Mouse (Mus musculus): Measurements from ENCODE around the gene 1700016H13Rik. TPM values are rescaled to one million over a fixed set of nuclear protein-coding genes. Genes with fewer than 3 reads are reported as not detected.

1700016H13Rik gene
- polyA plus RNA-seq, 1 experiment from 2014 or later, result 0.26 TPM

GRCm38 (mm10) chr5:103678974-103679373, 23.2 kb upstream of the 1700016H13Rik start:
- ATAC-seq (ENCODE audit: low FRiP score, low TSS enrichment), result no peak
- WGBS, result 92% methylated on average over 5 of the region's 5 CpGs
- no peaks in the 10 kb centered on the region for H3K4me1 ChIP-seq (ENCODE audit: control insufficient read depth, insufficient read depth, low read length)

GRCm38 (mm10) chr5:103677894-103678293, 22.1 kb upstream of the 1700016H13Rik start:
- H3K27me3 ChIP-seq (ENCODE audit: control insufficient read depth, insufficient read depth, low read length), result no peaks in the 10 kb centered on the region
- H3K9ac ChIP-seq (ENCODE audit: low read depth, low read length), result no peak overlapping the region
- no peaks in the 10 kb centered on the region for H3K9me3 ChIP-seq (ENCODE audit: control insufficient read depth, low read length)
- 49% methylated on average over 6 of the region's 6 CpGs for WGBS
- no peak overlapping the region for H3K4me3 ChIP-seq (ENCODE audit: low read length)
- no peaks in the 10 kb centered on the region for H3K36me3 ChIP-seq (ENCODE audit: control insufficient read depth, insufficient read depth, low read length)
- no peak overlapping the region for H3K4me2 ChIP-seq (replicated peaks; ENCODE audit: low read depth, low read length)
- H3K27ac ChIP-seq (ENCODE audit: low read depth, low read length), result no peak overlapping the region
- ATAC-seq (ENCODE audit: low FRiP score, low TSS enrichment), result peak; percentile 40; the same call in 1 of the 2 replicates
- no peaks in the 10 kb centered on the region for H3K4me1 ChIP-seq (ENCODE audit: control insufficient read depth, insufficient read depth, low read length)

More at GRCm38 (mm10) chr5:103678974-103679373, 23.2 kb upstream of the 1700016H13Rik start:
- no peak overlapping the region for H3K4me3 ChIP-seq (ENCODE audit: low read length)
- H3K4me2 ChIP-seq (replicated peaks; ENCODE audit: low read depth, low read length), result no peak overlapping the region
- no peaks in the 10 kb centered on the region for H3K36me3 ChIP-seq (ENCODE audit: control insufficient read depth, insufficient read depth, low read length)
- H3K9ac ChIP-seq (ENCODE audit: low read depth, low read length), result no peak overlapping the region
- no peak overlapping the region for H3K27ac ChIP-seq (ENCODE audit: low read depth, low read length)
- no peaks in the 10 kb centered on the region for H3K27me3 ChIP-seq (ENCODE audit: control insufficient read depth, insufficient read depth, low read length)
- H3K9me3 ChIP-seq (ENCODE audit: control insufficient read depth, low read length), result no peaks in the 10 kb centered on the region

GRCm38 (mm10) chr5:103676289-103676881, 20.6 kb upstream of the 1700016H13Rik start:
- no peak for ATAC-seq (ENCODE audit: low FRiP score, low TSS enrichment)
- no peak overlapping the region for H3K4me2 ChIP-seq (replicated peaks; ENCODE audit: low read depth, low read length)
- whole genome bisulfite sequencing, result 84% methylated on average over 6 of the region's 6 CpGs
- H3K9me3 ChIP-seq (ENCODE audit: control insufficient read depth, low read length), result no peaks in the 10 kb centered on the region
- H3K27ac ChIP-seq (ENCODE audit: low read depth, low read length), result no peak overlapping the region
- no peaks in the 10 kb centered on the region for H3K4me1 ChIP-seq (ENCODE audit: control insufficient read depth, insufficient read depth, low read length)
- H3K9ac ChIP-seq (ENCODE audit: low read depth, low read length), result no peak overlapping the region
- no peaks in the 10 kb centered on the region for H3K27me3 ChIP-seq (ENCODE audit: control insufficient read depth, insufficient read depth, low read length)
- no peaks in the 10 kb centered on the region for H3K36me3 ChIP-seq (ENCODE audit: control insufficient read depth, insufficient read depth, low read length)
- no peak overlapping the region for H3K4me3 ChIP-seq (ENCODE audit: low read length)

- Histone ChIP-seq H3K4me2 (replicated peaks; ENCODE audit: low read depth, low read length) (no peak overlapping the region), H3K36me3 (ENCODE audit: control insufficient read depth, insufficient read depth, low read length) (no peaks in the 10 kb centered on the region), H3K4me3 (ENCODE audit: low read length) (no peak overlapping the region), H3K9me3 (ENCODE audit: control insufficient read depth, low read length) (no peaks in the 10 kb centered on the region), H3K27me3 (ENCODE audit: control insufficient read depth, insufficient read depth, low read length) (no peaks in the 10 kb centered on the region), H3K4me1 (ENCODE audit: control insufficient read depth, insufficient read depth, low read length) (no peaks in the 10 kb centered on the region), H3K9ac (ENCODE audit: low read depth, low read length) (no peak overlapping the region), H3K27ac (ENCODE audit: low read depth, low read length) (no peak overlapping the region)
- 66% methylated on average over 6 of the region's 6 CpGs for WGBS
- ATAC-seq (ENCODE audit: low FRiP score, low TSS enrichment), result no peak
Measured at GRCm38 (mm10) chr5:103674482-103674881, 18.7 kb upstream of the 1700016H13Rik start.

GRCm38 (mm10) chr5:103673611-103674010, 17.8 kb upstream of the 1700016H13Rik start:
- no peak overlapping the region for H3K9ac ChIP-seq (ENCODE audit: low read depth, low read length)
- no peaks in the 10 kb centered on the region for H3K9me3 ChIP-seq (ENCODE audit: control insufficient read depth, low read length)
- no peak overlapping the region for H3K4me3 ChIP-seq (ENCODE audit: low read length)
- ATAC-seq (ENCODE audit: low FRiP score, low TSS enrichment), result no peak
- 80% methylated on average over 4 of the region's 4 CpGs for WGBS
- no peaks in the 10 kb centered on the region for H3K27me3 ChIP-seq (ENCODE audit: control insufficient read depth, insufficient read depth, low read length)
- no peaks in the 10 kb centered on the region for H3K4me1 ChIP-seq (ENCODE audit: control insufficient read depth, insufficient read depth, low read length)
- H3K4me2 ChIP-seq (replicated peaks; ENCODE audit: low read depth, low read length), result no peak overlapping the region
- H3K36me3 ChIP-seq (ENCODE audit: control insufficient read depth, insufficient read depth, low read length), result no peaks in the 10 kb centered on the region
- H3K27ac ChIP-seq (ENCODE audit: low read depth, low read length), result no peak overlapping the region

- Histone ChIP-seq H3K27ac (ENCODE audit: low read depth, low read length) (no peak overlapping the region), H3K9me3 (ENCODE audit: control insufficient read depth, low read length) (no peaks in the 10 kb centered on the region), H3K36me3 (ENCODE audit: control insufficient read depth, insufficient read depth, low read length) (no peaks in the 10 kb centered on the region), H3K4me3 (ENCODE audit: low read length) (no peak overlapping the region), H3K4me1 (ENCODE audit: control insufficient read depth, insufficient read depth, low read length) (no peaks in the 10 kb centered on the region), H3K4me2 (replicated peaks; ENCODE audit: low read depth, low read length) (no peak overlapping the region), H3K27me3 (ENCODE audit: control insufficient read depth, insufficient read depth, low read length) (no peaks in the 10 kb centered on the region), H3K9ac (ENCODE audit: low read depth, low read length) (no peak overlapping the region)
- no peak for ATAC-seq (ENCODE audit: low FRiP score, low TSS enrichment)
- WGBS, result 68% methylated on average over 3 of the region's 3 CpGs
Measured at GRCm38 (mm10) chr5:103671858-103672257, 16.0 kb upstream of the 1700016H13Rik start.

- Histone ChIP-seq H3K9ac (ENCODE audit: low read depth, low read length) (no peak overlapping the region), H3K4me2 (replicated peaks; ENCODE audit: low read depth, low read length) (no peak overlapping the region), H3K4me1 (ENCODE audit: control insufficient read depth, insufficient read depth, low read length) (no peaks in the 10 kb centered on the region), H3K27ac (ENCODE audit: low read depth, low read length) (no peak overlapping the region), H3K27me3 (ENCODE audit: control insufficient read depth, insufficient read depth, low read length) (no peaks in the 10 kb centered on the region), H3K4me3 (ENCODE audit: low read length) (no peak overlapping the region), H3K9me3 (ENCODE audit: control insufficient read depth, low read length) (no peaks in the 10 kb centered on the region), H3K36me3 (ENCODE audit: control insufficient read depth, insufficient read depth, low read length) (no peaks in the 10 kb centered on the region)
- whole genome bisulfite sequencing, result 81% methylated on average over 2 of the region's 2 CpGs
- no peak for ATAC-seq (ENCODE audit: low FRiP score, low TSS enrichment)
Measured at GRCm38 (mm10) chr5:103665876-103666275, 10.1 kb upstream of the 1700016H13Rik start.

- Histone ChIP-seq H3K9me3 (ENCODE audit: control insufficient read depth, low read length) (no peaks in the 10 kb centered on the region), H3K27ac (ENCODE audit: low read depth, low read length) (no peak overlapping the region), H3K4me2 (replicated peaks; ENCODE audit: low read depth, low read length) (no peak overlapping the region), H3K36me3 (ENCODE audit: control insufficient read depth, insufficient read depth, low read length) (no peaks in the 10 kb centered on the region), H3K4me3 (ENCODE audit: low read length) (no peak overlapping the region), H3K9ac (ENCODE audit: low read depth, low read length) (no peak overlapping the region), H3K4me1 (ENCODE audit: control insufficient read depth, insufficient read depth, low read length) (no peaks in the 10 kb centered on the region), H3K27me3 (ENCODE audit: control insufficient read depth, insufficient read depth, low read length) (no peaks in the 10 kb centered on the region)
- no peak for ATAC-seq (ENCODE audit: low FRiP score, low TSS enrichment)
- whole genome bisulfite sequencing, result 70% methylated on average over 9 of the region's 9 CpGs
Measured at GRCm38 (mm10) chr5:103664932-103665331, 9.1 kb upstream of the 1700016H13Rik start.

GRCm38 (mm10) chr5:103659571-103659970, 3.8 kb upstream of the 1700016H13Rik start:
- ATAC-seq (ENCODE audit: low FRiP score, low TSS enrichment), result no peak

More at GRCm38 (mm10) chr5:103659571-103659970, 3.8 kb upstream of the 1700016H13Rik start:
- Histone ChIP-seq H3K4me1 (ENCODE audit: control insufficient read depth, insufficient read depth, low read length) (no peaks in the 10 kb centered on the region), H3K27ac (ENCODE audit: low read depth, low read length) (no peak overlapping the region), H3K4me3 (ENCODE audit: low read length) (no peak overlapping the region), H3K36me3 (ENCODE audit: control insufficient read depth, insufficient read depth, low read length) (no peaks in the 10 kb centered on the region), H3K27me3 (ENCODE audit: control insufficient read depth, insufficient read depth, low read length) (no peaks in the 10 kb centered on the region), H3K4me2 (replicated peaks; ENCODE audit: low read depth, low read length) (no peak overlapping the region), H3K9ac (ENCODE audit: low read depth, low read length) (no peak overlapping the region), H3K9me3 (ENCODE audit: control insufficient read depth, low read length) (no peaks in the 10 kb centered on the region)
- WGBS, result 40% methylated on average over 3 of the region's 3 CpGs

Data from kidney, embryonic 14.5 days (tissue).